Mouse (Mus musculus) limb, embryonic 15.5 days (tissue): ENCODE data around the gene Baiap2. TPM values are rescaled to one million over a fixed set of nuclear protein-coding genes. Genes with fewer than 3 reads are reported as not detected.

Experiments
- ATAC-seq: fragments of 200-750 bp; cut with Nextera tagmentation; 2 replicates; pipeline ENCODE4 v1.8.0; 2017; ENCODE audit warnings: low read depth, moderate TSS enrichment; ENCODE audit not compliant: insufficient number of reproducible peaks, low FRiP score, low TSS enrichment
- H3K27ac ChIP-seq: fragments of 300-500 bp; sonication (generic); 2 replicates; pipeline ENCODE4 v1.5.1; 2015; ENCODE audit warnings: moderate library complexity, mild to moderate bottlenecking, inconsistent platforms
- H3K27me3 ChIP-seq: fragments of 300-500 bp; sonication (generic); 2 replicates; pipeline ENCODE4 v1.6.1; 2015; ENCODE audit warnings: inconsistent platforms
- H3K36me3 ChIP-seq: fragments of 300-500 bp; sonication (generic); 2 replicates; pipeline ENCODE4 v1.6.1; 2015; ENCODE audit warnings: inconsistent platforms
- H3K4me1 ChIP-seq: fragments of 300-500 bp; sonication (generic); 2 replicates; pipeline ENCODE4 v1.6.1; 2015; ENCODE audit warnings: inconsistent platforms
- H3K4me2 ChIP-seq: fragments of 300-500 bp; sonication (generic); 2 replicates; pipeline ENCODE4 v1.6.1; 2015; ENCODE audit warnings: mild to moderate bottlenecking, inconsistent platforms
- H3K4me3 ChIP-seq: fragments of 300-500 bp; sonication (generic); 2 replicates; pipeline ENCODE4 v1.5.1; 2015; ENCODE audit warnings: mild to moderate bottlenecking, inconsistent platforms
- H3K9ac ChIP-seq: fragments of 300-500 bp; sonication (generic); 2 replicates; pipeline ENCODE4 v1.6.1; 2015; ENCODE audit warnings: inconsistent platforms
- H3K9me3 ChIP-seq: fragments of 300-500 bp; sonication (generic); 2 replicates; pipeline ENCODE4 v1.6.1; 2016; ENCODE audit warnings: inconsistent platforms
- WGBS: fragments of 180-500 bp; shearing (Covaris S2); methylation state at CpG from one replicate; pipeline ENCODE4 v1.1.7; 2015; 5-methylcytosine and 5-hydroxymethylcytosine counted together
- polyA plus RNA-seq: library from polyadenylated mRNA; unstranded; fragments of >200 nt; fragmentation: Nextera tagmentation; extraction: Ambion mirVana; gene quantifications from 2 replicates; pipeline ENCODE4 v1.2.1, GENCODE M21; 2015

Gene Baiap2
- polyA plus RNA-seq, 1 experiment from 2014 or later: 40.2 TPM

DNA sequence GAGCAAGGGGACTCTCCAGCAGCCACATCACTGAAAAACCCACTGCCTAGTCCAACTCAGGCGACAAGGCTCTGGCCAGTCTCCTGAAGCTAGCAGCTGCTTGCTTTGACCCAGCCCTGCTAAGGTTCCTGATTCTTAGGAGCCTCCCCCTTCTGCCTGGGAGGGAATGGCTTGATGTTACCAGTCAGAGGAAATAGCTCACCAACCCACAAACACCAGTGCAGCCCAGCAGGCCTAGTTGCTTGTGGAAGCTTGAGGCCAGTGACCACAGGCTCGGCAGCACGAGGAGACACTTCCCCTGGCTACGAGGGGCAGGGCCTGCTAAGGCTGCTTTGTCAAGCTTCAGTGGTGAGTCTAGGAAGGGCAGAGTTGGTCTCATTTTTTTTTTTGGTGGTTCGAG, 17.4 kb upstream of the Baiap2 start:
- Histone ChIP-seq H3K9me3 (no peaks in the 10 kb centered on the region), H3K4me3 (no peak overlapping the region), H3K4me2 (no peak overlapping the region), H3K9ac (no peak overlapping the region), H3K27ac (no peak overlapping the region), H3K36me3 (peaks cover 2% of the 10 kb centered on the region; the same call in 1 of the 2 replicates), H3K4me1 (peaks cover 1% of the 10 kb centered on the region; the same call in 1 of the 2 replicates), H3K27me3 (no peaks in the 10 kb centered on the region)
- WGBS: 66% methylated on average over 5 of the region's 5 CpGs
- no peak for ATAC-seq

DNA sequence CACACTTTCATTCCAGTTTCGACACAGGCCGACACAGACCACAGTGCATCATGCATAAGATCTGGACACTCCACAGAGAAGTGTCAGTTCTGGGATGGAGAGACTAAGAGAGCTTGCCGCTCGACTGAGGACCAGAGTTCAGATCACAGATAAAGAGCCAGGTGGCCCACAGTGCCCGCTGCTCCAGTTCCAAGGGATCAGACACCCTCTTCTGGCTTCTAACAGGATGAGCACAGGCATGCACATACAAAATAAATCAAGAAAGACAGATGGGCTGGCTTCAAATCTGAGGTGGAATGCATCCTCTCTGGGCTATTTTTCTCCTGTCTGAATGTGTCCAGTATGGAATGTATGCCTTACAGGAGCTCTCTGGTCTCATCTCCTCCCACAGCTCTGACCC, 15.8 kb upstream of the Baiap2 start:
- Histone ChIP-seq H3K27ac (no peak overlapping the region), H3K27me3 (no peaks in the 10 kb centered on the region), H3K4me3 (no peak overlapping the region), H3K9me3 (no peaks in the 10 kb centered on the region), H3K4me2 (no peak overlapping the region), H3K36me3 (no peaks in the 10 kb centered on the region), H3K9ac (no peak overlapping the region), H3K4me1 (peaks cover 6% of the 10 kb centered on the region; the same call in 1 of the 2 replicates)
- ATAC-seq: no peak
- 57% methylated on average over 5 of the region's 5 CpGs for WGBS

DNA sequence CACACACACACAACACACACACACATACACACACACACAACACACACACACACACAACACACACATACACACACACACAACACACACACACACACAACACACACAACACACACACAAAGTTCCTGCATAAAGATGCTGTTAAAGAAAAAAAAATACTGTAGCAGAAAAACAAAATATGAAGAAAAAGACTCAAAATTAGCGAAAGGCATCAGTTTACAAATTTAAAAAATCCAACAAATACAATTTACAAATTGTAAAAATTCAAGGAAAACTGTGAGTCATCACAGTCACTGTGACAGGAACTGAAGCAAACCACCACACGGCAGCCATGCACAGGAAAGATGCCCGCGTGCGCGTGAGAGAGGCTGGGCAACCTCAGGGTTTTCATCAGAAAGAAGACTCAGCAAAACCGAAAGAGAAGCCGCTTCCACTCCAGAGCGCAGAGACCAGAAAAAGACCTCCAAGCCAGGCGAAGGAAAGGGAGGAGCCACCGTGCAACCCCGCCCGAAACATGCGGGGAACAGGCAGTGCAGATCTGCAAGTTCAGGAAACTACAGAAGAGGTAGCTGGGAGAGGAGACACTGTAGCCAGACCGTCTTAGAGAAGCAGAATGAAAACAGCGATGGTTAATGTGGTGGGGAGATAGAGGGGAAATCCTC, 14.4 kb upstream of the Baiap2 start:
- H3K4me2 ChIP-seq: no peak overlapping the region; the same call in 1 of the 2 replicates
- no peaks in the 10 kb centered on the region for H3K9me3 ChIP-seq
- 47% methylated on average over 16 of the region's 16 CpGs for WGBS
- no peak for ATAC-seq
- no peaks in the 10 kb centered on the region for H3K27me3 ChIP-seq
- no peaks in the 10 kb centered on the region for H3K36me3 ChIP-seq
- H3K4me3 ChIP-seq: no peak overlapping the region
- H3K4me1 ChIP-seq: peaks cover 19% of the 10 kb centered on the region
- H3K27ac ChIP-seq: no peak overlapping the region
- H3K9ac ChIP-seq: no peak overlapping the region

DNA sequence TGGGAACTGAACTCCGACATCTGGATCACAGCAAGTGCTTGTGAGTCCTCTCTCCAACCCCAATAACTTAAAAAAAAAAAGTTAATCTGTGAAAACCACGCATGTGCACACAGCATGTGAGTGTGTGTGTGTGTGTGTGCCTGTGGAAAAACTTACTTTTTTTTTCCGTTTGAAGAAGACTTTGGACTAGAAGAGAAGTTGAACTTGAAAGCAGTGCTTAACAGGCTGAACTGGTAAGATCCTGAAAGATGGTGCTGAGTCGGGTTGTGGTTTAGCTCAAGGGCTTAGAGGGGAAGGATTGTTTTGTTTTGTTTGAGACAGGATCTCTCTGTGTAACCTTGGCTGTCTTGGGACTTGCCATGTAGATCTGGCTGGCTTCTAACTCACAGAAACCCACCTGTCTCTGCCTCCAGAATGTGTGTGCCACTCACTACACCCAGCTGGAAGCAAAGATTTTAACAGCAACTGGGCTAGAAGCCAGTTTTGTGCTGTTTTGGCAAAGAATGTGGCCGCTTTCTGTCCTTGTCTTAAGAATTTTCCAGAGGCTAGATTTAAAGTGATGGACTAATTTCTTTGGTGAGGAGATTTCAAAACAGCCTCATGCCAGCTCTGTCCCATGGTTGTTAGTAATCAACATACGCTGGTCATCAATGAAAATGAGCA, 12.8 kb upstream of the Baiap2 start:
- Histone ChIP-seq H3K36me3 (no peaks in the 10 kb centered on the region), H3K9ac (no peak overlapping the region), H3K27me3 (no peaks in the 10 kb centered on the region), H3K4me2 (no peak overlapping the region), H3K27ac (no peak overlapping the region), H3K4me1 (peaks cover 33% of the 10 kb centered on the region), H3K4me3 (no peak overlapping the region), H3K9me3 (no peaks in the 10 kb centered on the region)
- no peak for ATAC-seq
- 76% methylated on average over 6 of the region's 6 CpGs for WGBS

DNA sequence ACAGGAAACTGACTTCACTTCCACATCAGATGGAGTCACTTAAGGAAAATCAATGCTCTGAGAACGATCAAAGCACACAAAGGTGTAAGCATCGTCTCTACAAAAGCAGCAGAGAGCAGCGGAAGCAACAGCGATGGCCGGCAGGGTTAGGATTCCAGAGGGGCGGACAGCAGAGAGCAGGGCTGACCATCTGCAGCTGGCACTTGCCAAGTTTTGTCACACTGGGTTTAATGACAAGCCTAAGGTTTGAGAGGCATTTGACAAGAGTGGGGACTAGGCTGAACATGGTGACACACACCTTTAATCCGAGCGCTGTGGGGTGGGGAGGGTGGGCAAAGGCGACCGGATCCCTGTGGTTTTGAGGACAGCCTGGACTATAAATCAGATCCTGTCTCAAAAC, 10.8 kb upstream of the Baiap2 start:
- no peaks in the 10 kb centered on the region for H3K36me3 ChIP-seq
- H3K9me3 ChIP-seq: no peaks in the 10 kb centered on the region
- H3K27me3 ChIP-seq: no peaks in the 10 kb centered on the region
- no peak overlapping the region for H3K27ac ChIP-seq
- no peak overlapping the region for H3K9ac ChIP-seq
- H3K4me2 ChIP-seq: no peak overlapping the region
- ATAC-seq: no peak
- H3K4me1 ChIP-seq: peaks cover 53% of the 10 kb centered on the region
- WGBS: 59% methylated on average over 10 of the region's 10 CpGs
- no peak overlapping the region for H3K4me3 ChIP-seq

DNA sequence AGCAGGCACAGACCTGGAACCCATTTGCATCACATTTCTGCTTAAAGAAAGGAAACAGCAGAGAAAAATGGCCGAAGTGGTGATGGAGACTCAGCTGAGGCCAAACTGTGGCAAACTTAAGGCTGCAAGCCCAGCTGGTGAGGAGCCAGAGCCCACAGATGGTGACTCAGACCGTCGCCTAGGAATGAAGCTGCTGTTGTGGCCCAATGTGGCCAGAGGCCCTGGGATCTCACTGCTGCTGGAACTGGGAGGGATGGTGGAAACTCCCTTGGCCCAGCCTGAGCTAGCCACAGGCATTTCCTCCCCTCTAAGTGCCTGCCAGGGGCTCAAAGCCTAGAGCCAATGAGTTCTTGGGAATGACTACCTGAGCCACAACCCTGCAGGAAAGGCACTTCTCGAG, 9.4 kb upstream of the Baiap2 start:
- peaks cover 66% of the 10 kb centered on the region for H3K4me1 ChIP-seq
- no peaks in the 10 kb centered on the region for H3K27me3 ChIP-seq
- peak; percentile 53; the same call in 1 of the 2 replicates for ATAC-seq
- no peaks in the 10 kb centered on the region for H3K36me3 ChIP-seq
- H3K27ac ChIP-seq: peak overlapping the region; percentile 65
- H3K4me3 ChIP-seq: no peak overlapping the region
- no peaks in the 10 kb centered on the region for H3K9me3 ChIP-seq
- 41% methylated on average over 4 of the region's 4 CpGs for WGBS
- no peak overlapping the region for H3K4me2 ChIP-seq
- no peak overlapping the region for H3K9ac ChIP-seq

DNA sequence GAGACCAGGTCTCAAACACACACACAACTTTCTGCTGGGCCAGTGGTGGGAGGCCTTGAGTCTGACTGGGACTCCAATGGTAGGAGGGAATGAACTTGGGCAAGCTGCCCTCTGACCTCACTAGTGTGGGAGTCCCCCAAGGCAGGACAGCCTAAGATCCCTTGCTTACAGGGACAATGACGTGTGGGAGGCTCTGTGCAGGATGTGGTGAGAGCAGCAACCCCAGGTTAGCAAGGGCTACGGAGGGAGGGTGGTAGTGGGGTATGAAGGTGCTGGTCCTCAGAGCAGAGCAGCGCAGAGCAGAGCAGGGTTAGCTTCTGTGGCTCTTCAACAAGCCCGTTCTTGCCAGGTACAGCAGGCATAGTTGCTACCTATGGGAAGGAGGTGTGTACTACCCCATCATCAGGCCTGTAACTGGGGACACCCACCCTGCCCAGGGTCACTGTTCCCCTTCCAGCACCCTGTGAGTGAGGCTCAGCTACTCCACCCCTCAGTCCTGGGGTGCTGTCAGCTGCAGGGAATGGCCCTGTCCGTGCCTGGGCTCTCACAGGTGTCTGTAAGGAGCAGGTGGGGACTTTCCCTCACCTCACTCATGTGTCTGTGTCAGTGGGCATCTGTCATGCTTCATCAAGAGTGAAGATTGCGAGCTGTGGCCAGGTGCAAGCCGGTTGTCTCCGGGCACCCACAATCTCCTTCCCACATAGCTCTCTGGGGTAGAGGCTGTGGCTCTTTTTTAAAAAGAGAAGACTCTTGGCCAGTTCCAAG, 8.6 kb upstream of the Baiap2 start:
- H3K4me1 ChIP-seq: peaks cover 74% of the 10 kb centered on the region
- H3K4me2 ChIP-seq: no peak overlapping the region
- peak overlapping the region; percentile 65 for H3K27ac ChIP-seq
- no peaks in the 10 kb centered on the region for H3K36me3 ChIP-seq
- H3K27me3 ChIP-seq: no peaks in the 10 kb centered on the region
- H3K9me3 ChIP-seq: no peaks in the 10 kb centered on the region
- no peak for ATAC-seq
- H3K9ac ChIP-seq: no peak overlapping the region
- WGBS: 76% methylated on average over 8 of the region's 8 CpGs
- H3K4me3 ChIP-seq: no peak overlapping the region

DNA sequence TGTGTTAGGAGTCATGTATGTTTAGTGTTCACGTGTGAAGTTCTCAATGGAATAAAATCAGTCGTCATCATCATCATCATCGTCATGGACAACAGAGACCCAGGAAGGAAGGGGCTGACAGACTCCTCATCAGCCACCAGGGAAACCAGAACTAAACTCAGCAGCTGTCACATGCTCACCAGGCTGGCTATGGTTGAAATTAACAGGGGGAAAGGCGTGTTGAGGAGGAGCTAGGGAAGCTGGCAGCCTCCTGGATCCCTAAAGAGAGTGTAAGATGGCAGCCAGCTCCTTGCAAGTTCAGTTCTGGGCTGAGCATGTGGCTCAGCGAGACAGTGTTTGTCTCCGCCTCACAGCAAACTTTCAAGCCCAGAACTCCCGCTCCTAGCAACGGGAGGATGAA, 7.8 kb upstream of the Baiap2 start:
- H3K27ac ChIP-seq: no peak overlapping the region
- no peak overlapping the region for H3K4me2 ChIP-seq
- no peaks in the 10 kb centered on the region for H3K36me3 ChIP-seq
- no peaks in the 10 kb centered on the region for H3K27me3 ChIP-seq
- no peak overlapping the region for H3K4me3 ChIP-seq
- WGBS: 71% methylated on average over 8 of the region's 8 CpGs
- H3K9ac ChIP-seq: no peak overlapping the region
- no peaks in the 10 kb centered on the region for H3K9me3 ChIP-seq
- peaks cover 82% of the 10 kb centered on the region for H3K4me1 ChIP-seq
- ATAC-seq: no peak

DNA sequence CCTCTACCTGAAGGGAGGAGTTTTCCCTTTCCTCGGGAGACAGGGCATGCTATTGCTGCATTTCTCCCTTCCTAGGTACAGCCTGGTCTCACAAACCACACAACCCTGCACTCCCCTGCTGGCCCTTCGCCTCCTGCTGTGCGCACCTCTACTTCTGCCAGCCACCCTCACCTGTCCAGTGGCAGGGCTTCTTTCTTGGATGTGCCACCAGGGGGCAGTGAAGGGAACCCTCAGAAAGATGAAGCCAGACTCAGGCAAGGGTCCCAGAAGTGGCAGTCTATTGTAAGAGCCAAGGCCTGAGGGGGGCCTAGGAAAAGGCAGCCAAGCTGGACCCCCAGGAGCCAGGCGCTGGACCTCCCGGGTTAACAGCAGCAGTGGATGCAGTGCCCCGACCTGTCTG, 7.1 kb upstream of the Baiap2 start:
- Histone ChIP-seq H3K4me1 (peaks cover 84% of the 10 kb centered on the region), H3K4me3 (no peak overlapping the region), H3K9ac (no peak overlapping the region), H3K9me3 (no peaks in the 10 kb centered on the region), H3K36me3 (no peaks in the 10 kb centered on the region), H3K27ac (0 out of 2 replicates have a peak overlapping the region, but pooled peaks have one; percentile 33), H3K27me3 (no peaks in the 10 kb centered on the region), H3K4me2 (no peak overlapping the region)
- ATAC-seq: no peak
- 34% methylated on average over 6 of the region's 6 CpGs for WGBS

DNA sequence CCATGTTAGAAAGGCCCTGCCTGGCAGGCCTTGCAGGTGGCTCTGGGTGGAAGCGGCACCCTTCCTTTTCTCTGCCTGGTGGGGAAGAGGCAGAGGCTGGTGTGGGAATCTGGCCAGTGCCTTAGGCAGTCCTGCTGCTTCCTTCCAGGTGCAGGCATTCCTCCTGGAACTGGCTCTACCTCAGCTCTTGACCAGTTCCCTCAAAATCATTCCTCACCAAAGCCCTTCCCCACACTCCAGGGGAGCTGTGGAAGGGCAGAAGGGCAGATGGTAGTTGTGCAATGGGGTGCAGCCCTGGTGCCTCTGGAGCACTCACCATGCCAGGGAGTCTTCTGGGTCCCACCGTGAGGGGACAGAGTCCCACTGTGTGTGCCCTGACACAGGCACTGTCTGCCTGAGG, 6.1 kb upstream of the Baiap2 start:
- ATAC-seq: no peak
- H3K9ac ChIP-seq: no peak overlapping the region
- H3K9me3 ChIP-seq: no peaks in the 10 kb centered on the region
- H3K4me1 ChIP-seq: peaks cover 91% of the 10 kb centered on the region
- H3K36me3 ChIP-seq: no peaks in the 10 kb centered on the region
- no peak overlapping the region for H3K4me3 ChIP-seq
- no peaks in the 10 kb centered on the region for H3K27me3 ChIP-seq
- 64% methylated on average over 2 of the region's 2 CpGs for WGBS
- H3K4me2 ChIP-seq: no peak overlapping the region
- H3K27ac ChIP-seq: peak overlapping the region; percentile 78

DNA sequence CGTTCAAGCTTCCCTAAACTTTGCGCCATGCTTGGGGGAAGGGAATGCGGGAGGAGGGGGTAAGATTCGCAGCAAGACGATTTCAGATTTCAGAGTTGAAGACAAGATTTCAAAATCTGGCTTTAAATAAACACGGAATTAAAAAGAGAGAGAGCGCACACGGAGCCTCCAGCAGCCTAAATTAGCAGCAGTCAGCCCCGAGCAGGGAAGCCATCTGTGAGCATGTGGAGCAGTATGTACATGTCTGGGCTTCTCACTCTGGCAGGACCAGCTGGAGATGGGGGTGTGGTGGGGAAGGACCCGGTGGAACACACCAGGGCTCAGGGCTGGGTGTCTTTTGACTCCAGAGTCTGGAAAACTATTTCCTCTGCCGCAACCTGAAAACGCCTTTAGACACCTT, 5.3 kb upstream of the Baiap2 start:
- H3K4me1 ChIP-seq: peaks cover 93% of the 10 kb centered on the region
- H3K9ac ChIP-seq: no peak overlapping the region
- no peaks in the 10 kb centered on the region for H3K9me3 ChIP-seq
- no peak overlapping the region for H3K4me2 ChIP-seq
- peak; percentile 59; the same call in 1 of the 2 replicates for ATAC-seq
- no peak overlapping the region for H3K4me3 ChIP-seq
- H3K27me3 ChIP-seq: no peaks in the 10 kb centered on the region
- WGBS: 44% methylated on average over 12 of the region's 12 CpGs
- H3K36me3 ChIP-seq: no peaks in the 10 kb centered on the region
- peak overlapping the region; percentile 78 for H3K27ac ChIP-seq
